In the genomic region with DNA sequence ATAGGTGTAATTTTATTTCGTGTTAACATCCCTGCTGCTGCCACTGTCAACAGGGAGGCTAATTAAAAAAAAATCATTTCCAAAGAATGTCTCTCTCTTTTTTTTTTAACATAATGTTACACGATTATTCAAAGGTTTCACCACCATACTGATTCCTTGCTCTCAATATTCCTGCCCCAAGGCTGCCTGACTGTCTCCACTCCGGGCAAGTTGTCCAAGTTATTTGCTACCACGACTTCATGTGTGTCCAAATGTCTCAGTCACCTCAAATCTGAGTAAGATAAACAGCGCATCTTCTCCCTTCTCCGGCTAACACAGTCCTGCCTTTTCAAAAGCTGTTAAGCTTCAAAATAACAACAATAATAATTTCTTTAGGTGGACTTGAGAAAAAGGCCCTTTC, we compare ENCODE assay signal across 8 mouse cellular contexts.
DNase-seq lines count a peak whose midpoint lies in the region; ATAC-seq and TF ChIP-seq lines count a peak whose summit lies in the region.
"Had no signal": no experiment of that assay in that cellular context is flagged by ENCODE, and none has a peak within 500 bp of the region (broad histone marks: within the 10 kb centered on the region; RNA-seq: fewer than 3 reads in every experiment).

No protein-coding gene starts in this region.

- no peaks in the 10 kb centered on the region for H3K9me3 ChIP-seq in lung, embryonic 16.5 days (ENCODE audit: control insufficient read depth, low read length)
- no peaks in the 10 kb centered on the region for H3K9me3 ChIP-seq in forebrain, embryonic 10.5 days
- no peaks in the 10 kb centered on the region for H3K9me3 ChIP-seq in intestine, postnatal 0 days (ENCODE audit: control insufficient read depth)
- no peaks in the 10 kb centered on the region for H3K9me3 ChIP-seq in stomach, embryonic 15.5 days

- H3K4me3 ChIP-seq in lung, embryonic 16.5 days (ENCODE audit: low read length) = peak overlapping the region; percentile 89
- H3K4me3 ChIP-seq in forebrain, embryonic 10.5 days = peak overlapping the region; percentile 74
- H3K4me3 ChIP-seq in intestine, postnatal 0 days (ENCODE audit: low read depth, low read length) = peak overlapping the region; percentile 50
- peak overlapping the region; percentile 60 for H3K4me3 ChIP-seq in stomach, embryonic 15.5 days (replicated peaks)

- peak overlapping the region; percentile 73 for H3K4me2 ChIP-seq in lung, embryonic 16.5 days (ENCODE audit: low read depth, low read length)
- peak overlapping the region; percentile 81; the same call in 1 of the 2 replicates for H3K4me2 ChIP-seq in intestine, postnatal 0 days (replicated peaks; ENCODE audit: low read depth)
- peak overlapping the region; percentile 80 for H3K4me2 ChIP-seq in stomach, embryonic 15.5 days

- DNase-seq in lung, postnatal 25 days (ENCODE audit: low spot score) = no peak
- no peak for DNase-seq in forebrain, embryonic 10.5 days (ENCODE audit: extremely low spot score, low spot score)
- DNase-seq in adrenal gland, postnatal 10 days = no peak
- DNase-seq in spleen, postnatal 4 days (ENCODE audit: low spot score in 2 of 2) = no peak

- no peak for ATAC-seq in lung, embryonic 16.5 days (ENCODE audit: low read depth)
- ATAC-seq in intestine, postnatal 0 days = no peak
- ATAC-seq in stomach, embryonic 15.5 days (ENCODE audit: insufficient read depth, low FRiP score, low read depth) = no peak

- H3K27me3 ChIP-seq in lung, embryonic 16.5 days (ENCODE audit: control insufficient read depth, insufficient read depth, low read depth, low read length) = no peaks in the 10 kb centered on the region
- peaks cover 8% of the 10 kb centered on the region; the same call in 1 of the 2 replicates for H3K27me3 ChIP-seq in forebrain, embryonic 10.5 days (ENCODE audit: poor library complexity, severe bottlenecking)
- peaks cover 17% of the 10 kb centered on the region; the same call in 1 of the 2 replicates for H3K27me3 ChIP-seq in intestine, postnatal 0 days (replicated peaks; ENCODE audit: control insufficient read depth, insufficient read depth, low read length)
- no peaks in the 10 kb centered on the region for H3K27me3 ChIP-seq in stomach, embryonic 15.5 days (replicated peaks)

- peak overlapping the region; percentile 99 for H3K27ac ChIP-seq in lung, embryonic 16.5 days (ENCODE audit: low read length)
- peak overlapping the region; percentile 91; the same call in 1 of the 2 replicates for H3K27ac ChIP-seq in forebrain, embryonic 10.5 days
- H3K27ac ChIP-seq in intestine, postnatal 0 days (ENCODE audit: low read depth, low read length) = no peak overlapping the region
- peak overlapping the region; percentile 89; the same call in 1 of the 2 replicates for H3K27ac ChIP-seq in stomach, embryonic 15.5 days
- H3K27ac ChIP-seq: liver, embryonic 14.5 days had no signal

- TF ChIP-seq CTCF in intestine, postnatal 0 days (IDR thresholded peaks at IDR 0.05; ENCODE audit: low read depth) = no peak

- peak overlapping the region; percentile 99 for H3K9ac ChIP-seq in lung, embryonic 16.5 days (ENCODE audit: low read length)
- no peak overlapping the region for H3K9ac ChIP-seq in intestine, postnatal 0 days (ENCODE audit: low read depth, low read length)
- H3K9ac ChIP-seq in stomach, embryonic 15.5 days = no peak overlapping the region; the same call in 1 of the 2 replicates
- H3K9ac ChIP-seq: liver, embryonic 14.5 days had no signal

- H3K4me1 ChIP-seq in lung, embryonic 16.5 days (replicated peaks; ENCODE audit: control insufficient read depth, insufficient read depth, low read length) = peaks cover 7% of the 10 kb centered on the region; the same call in 1 of the 2 replicates
- peaks cover 59% of the 10 kb centered on the region for H3K4me1 ChIP-seq in forebrain, embryonic 10.5 days
- H3K4me1 ChIP-seq in intestine, postnatal 0 days (replicated peaks; ENCODE audit: control insufficient read depth, insufficient read depth, low read length) = no peaks in the 10 kb centered on the region
- 0 out of 2 replicates have a peak, but pooled peaks cover 8% of the 10 kb centered on the region for H3K4me1 ChIP-seq in stomach, embryonic 15.5 days

- WGBS in lung, embryonic 16.5 days = 3% methylated on average over 6 of the region's 6 CpGs
- 10% methylated on average over 6 of the region's 6 CpGs for WGBS in forebrain, embryonic 10.5 days
- WGBS in intestine, postnatal 0 days = 38% methylated on average over 6 of the region's 6 CpGs
- 14% methylated on average over 6 of the region's 6 CpGs for WGBS in stomach, embryonic 15.5 days

- H3K36me3 ChIP-seq in lung, embryonic 16.5 days (ENCODE audit: control insufficient read depth, insufficient read depth, low read length) = no peaks in the 10 kb centered on the region
- H3K36me3 ChIP-seq in forebrain, embryonic 10.5 days (replicated peaks) = no peaks in the 10 kb centered on the region
- H3K36me3 ChIP-seq in intestine, postnatal 0 days (ENCODE audit: control insufficient read depth, insufficient read depth) = no peaks in the 10 kb centered on the region
- H3K36me3 ChIP-seq in stomach, embryonic 15.5 days = no peaks in the 10 kb centered on the region
